Mouse (Mus musculus): ENCODE results near the gene Atg9a.

GRCm38 (mm10) chr1:75201236-75201635 is 9.2 kb upstream of the Atg9a start:
- no peak for TF ChIP-seq CTCF (IDR thresholded peaks at IDR 0.05; ENCODE audit: low read depth)
- TF ChIP-seq EP300 (IDR thresholded peaks at IDR 0.05; ENCODE audit: low read depth) = no peak

Measured in liver, embryonic 14.5 days (tissue).